Mouse (Mus musculus) v-Abl transformed pro-B cells (cell line): Measurements from ENCODE around the gene Tnfrsf4.

Source experiments
- in situ Hi-C, 2 experiments: fragments of 400-800 bp; cut with MboI; formaldehyde crosslinking; loops; one replicate each; pipeline ENCODE4 v1.15.1; 2025; ENCODE audit not compliant: unreplicated experiment in 2 of 2

The Tnfrsf4 gene

DNA sequence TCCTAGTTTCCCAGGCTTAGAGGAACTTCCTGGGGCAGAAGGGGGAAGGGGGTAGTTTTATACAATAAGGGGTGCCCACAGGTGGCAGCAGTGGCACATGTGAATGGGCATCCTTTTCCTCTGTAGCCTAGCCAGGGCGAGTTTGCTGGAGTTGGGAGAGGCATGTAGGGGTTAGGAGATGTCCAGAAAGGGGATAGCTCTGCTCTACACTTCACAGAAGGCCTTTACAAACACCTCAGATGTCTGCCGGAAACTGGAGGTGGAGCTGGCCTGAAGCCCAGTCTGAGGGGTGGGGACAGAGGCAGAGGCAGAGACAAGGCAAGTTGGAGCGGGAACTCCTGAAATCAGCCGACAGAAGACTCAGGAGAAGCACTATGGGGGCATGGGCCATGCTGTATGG, 12.4 kb downstream of the Tnfrsf4 start, which contains the start of gene Tnfrsf18:
Tnfrsf18 (plus strand) TSS at position 152 of the 400 bp plus-strand sequence.
- in situ Hi-C loops: no loop called here

DNA sequence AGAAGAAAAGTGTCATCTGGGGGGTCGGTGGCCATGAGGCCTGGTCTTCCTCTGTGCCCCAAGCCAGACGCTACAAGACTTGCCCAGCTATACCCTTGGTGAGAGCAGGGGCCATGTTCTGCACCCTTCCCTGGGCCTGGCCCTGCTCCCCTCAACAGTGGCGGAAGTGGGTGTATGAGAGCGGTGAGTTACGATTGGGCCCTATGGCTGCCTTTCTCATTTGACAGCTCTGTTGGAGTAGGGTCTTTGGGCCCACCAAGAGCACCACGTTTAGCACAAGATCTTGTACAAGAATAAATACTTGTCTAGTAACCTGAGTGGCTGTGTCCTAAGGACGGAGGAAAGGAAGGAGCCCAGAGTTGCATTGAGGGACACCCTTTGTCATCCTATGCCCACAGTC, 14.9 kb downstream of the Tnfrsf4 start:
- in situ Hi-C loops: no loop called here

DNA sequence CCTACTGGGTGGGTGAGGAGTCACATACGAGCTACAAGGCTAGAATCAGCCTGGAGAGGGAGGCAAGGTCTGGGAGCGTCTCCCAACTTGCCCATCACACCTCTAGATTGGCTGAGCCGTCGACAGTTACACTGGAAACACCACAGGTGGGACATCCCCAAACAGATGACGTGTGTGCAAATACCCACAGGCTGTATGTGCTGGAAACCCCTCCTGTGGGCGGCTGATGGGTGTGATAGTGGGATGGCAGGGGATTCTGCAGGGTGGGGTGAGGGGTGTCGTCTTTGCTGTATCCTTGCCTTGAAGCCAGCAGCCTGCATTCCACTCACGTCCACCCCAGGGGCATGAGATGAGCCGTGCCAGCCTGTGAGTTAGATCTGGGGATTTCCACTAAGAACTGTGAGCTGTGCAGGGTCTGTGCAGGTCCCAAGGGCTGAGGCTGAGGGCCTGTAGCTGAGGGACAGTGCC, 17.0 kb downstream of the Tnfrsf4 start:
- in situ Hi-C loops: loop anchor here (5.0 kb wide), 2 partner anchors 42 to 72 kb away; no protein-coding TSS in a partner anchor

DNA sequence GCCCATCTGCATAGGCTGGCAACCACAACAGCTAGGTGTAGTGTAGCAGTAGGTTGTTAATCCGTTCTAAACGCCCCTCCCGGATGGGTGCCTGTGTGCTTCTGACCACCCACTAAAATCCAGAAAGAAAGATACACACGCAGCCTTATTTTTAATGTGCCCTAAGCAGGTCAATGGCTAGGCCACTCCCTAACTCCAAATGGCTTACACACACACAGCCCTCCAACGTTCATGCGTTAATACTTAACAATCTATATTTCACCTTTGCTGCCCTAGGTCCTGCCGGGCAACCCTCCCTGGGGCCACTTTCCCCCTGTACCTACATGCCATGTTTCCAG, 17.6 kb downstream of the Tnfrsf4 start:
- in situ Hi-C loops: loop anchor here (5.0 kb wide), 2 partner anchors 41 to 71 kb away; no protein-coding TSS in a partner anchor

DNA sequence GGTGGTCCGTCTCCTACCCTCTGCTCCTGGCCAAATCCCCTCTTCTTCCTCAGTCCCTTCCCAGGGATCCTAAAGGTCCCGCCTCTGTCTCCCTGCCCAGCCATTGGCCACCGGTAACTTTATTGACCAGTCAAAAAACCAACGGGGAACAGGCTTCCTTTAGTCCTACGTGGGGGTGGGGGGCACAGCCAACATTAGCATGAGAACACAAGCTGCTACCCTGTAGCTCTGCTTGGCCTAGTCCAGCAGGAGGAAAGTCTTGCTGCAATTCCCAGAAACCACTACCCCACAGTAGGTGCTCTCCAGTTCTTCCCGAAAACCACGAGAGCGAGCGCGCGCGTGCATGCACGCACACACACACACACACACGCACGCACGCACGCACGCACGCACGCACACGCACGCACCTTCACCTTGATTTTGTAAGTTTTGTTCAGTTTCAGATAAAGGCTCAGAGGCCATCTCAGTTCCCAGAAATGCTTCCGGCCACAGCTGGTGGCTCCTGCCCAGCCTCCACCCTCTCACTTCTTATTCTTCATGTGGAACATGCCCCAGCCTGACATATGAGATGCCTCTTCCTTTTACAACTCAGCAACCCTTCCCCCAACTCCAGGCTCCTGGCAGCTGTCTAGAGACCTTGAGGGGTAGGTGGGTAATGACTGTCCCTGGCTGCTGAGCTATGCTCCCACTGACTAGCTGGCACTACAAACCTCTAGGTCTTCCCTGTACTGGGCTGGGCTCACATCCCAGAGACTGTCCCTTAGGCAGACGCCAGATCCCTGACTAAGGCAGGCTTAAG, 18.1 kb downstream of the Tnfrsf4 start:
- in situ Hi-C loops: loop anchor here (5.0 kb wide), 2 partner anchors 41 to 71 kb away; no protein-coding TSS in a partner anchor

DNA sequence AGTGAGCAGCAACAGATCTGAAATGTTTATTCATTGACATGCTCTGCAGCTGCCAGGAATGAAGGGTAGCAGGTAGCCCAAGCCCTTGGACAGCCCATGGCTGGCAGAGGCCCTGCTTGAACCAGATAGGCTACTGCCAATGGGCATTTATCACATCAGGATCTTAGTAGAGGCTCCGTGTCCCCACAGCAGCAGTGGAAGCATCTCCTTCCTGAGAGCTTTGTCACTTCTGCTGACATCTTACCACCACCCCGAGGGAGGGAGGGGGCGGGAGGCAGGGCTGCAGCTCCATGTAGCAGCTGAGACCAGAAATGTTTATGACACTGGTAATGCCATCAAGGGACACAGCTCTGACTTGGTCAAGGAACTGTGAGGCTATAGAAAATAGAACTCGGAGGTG, 19.2 kb downstream of the Tnfrsf4 start:
- in situ Hi-C loops: loop anchor here (5.0 kb wide), 2 partner anchors 39 to 69 kb away; no protein-coding TSS in a partner anchor

DNA sequence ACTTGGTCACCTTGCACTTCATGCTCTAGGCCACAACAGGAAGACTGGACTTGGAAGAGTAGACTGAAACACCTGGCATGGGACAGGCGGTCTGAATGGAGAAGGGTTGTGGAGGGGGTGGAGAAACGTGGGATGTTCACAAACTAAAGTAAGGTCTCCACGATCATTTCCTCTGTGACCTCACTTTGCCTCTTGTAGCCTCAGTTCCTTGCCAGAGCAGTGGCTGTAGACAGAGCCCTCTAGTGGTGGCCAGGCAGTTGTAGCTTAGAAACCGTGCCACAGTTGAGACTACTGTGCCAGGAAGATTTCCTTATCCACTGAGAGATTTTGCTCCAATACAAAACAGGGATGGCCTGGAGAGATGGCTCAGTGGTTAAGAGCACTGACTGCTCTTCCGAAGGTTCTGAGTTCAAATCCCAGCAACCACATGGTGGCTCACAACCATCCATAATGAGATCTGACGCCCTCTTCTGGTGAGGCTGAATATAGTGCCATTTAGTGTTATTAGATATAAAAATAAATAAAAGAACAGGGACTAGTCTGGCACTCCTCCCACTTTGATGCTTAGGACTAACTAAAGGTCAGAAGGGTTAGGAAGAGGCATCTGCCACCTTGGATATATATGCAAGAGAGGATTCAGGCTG, 20.0 kb downstream of the Tnfrsf4 start:
- in situ Hi-C loops: loop anchor here (5.0 kb wide), 2 partner anchors 39 to 69 kb away; no protein-coding TSS in a partner anchor

DNA sequence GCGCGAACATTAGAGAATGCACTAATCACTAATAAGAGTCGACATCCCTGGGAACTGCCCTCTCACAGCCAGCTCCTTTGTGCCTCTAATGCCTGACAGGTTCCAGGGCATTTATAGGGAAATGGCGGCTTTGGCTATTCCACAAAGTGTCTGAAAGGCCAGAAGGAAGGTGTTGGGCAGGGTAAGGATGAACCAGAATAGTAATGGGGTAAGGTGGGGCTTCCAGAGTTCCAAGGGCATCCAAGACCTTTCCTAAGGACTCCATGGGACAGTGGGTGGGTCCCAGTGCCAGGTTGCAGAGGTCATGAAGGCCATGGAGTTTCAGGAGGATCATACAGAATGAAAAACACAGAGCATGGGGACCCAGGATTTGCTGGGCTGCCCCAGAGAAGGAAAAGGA, 20.7 kb downstream of the Tnfrsf4 start:
- in situ Hi-C loops: loop anchor here (5.0 kb wide), 2 partner anchors 38 to 68 kb away; no protein-coding TSS in a partner anchor

DNA sequence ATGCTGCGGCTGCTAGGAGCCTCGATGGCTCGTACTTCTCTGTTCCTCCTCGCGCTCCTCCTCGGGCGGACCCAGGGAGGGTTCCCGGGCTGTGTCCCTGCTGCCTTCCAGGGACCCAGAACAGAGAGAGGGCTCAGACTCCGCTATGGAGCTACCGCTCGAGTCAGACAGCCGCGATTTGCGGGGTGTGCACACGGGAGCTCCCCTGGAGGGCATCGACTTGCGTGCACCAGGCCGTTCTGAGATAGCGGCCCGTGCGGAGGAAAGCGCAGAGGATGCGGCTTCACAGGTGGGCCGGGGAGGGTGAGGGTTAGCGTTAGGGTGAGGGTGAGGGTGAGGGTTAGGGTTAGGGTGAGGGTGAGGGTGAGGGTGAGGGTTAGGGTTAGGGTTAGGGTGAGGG, 21.3 kb downstream of the Tnfrsf4 start:
- in situ Hi-C loops: loop anchor here (5.0 kb wide), 2 partner anchors 37 to 67 kb away; no protein-coding TSS in a partner anchor

DNA sequence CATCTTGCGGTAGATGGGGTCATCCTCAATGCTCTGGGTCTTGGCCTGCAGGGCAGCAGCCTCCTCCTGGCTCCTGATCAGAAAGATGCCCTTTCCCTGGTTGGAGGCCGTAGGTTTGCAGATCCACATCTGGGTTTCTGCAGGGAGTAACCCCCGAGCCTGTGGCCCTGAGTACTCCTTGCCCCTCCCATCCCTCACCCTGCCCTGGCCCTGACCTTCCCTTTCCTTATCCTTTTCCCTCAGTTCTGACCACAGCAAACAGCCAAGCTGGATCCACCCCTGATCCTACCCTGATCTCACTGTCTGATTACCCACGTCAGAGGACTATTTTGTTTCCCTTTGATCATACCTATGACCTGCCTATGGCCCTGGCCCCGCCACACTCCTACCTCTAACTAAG, 31.1 kb downstream of the Tnfrsf4 start:
- in situ Hi-C loops: no loop called here

DNA sequence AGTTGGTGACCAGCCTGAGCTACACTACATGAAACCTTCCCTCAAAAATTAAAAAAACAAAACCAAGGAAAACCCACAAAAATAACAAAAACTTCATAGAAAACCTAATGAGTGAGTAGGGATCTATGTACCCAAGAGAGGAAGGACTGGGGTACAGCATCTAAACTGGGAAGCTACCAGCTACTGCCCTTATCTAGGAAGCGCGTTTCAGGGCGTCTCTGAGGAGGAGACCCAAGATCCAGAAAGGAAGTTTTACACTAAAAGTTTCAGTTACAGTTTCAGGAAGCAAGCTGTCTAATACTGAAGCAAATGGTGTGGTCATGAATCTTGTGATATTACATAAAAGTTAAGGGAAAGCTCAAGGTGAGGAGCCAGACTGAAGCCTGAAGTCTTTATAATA, 36.1 kb downstream of the Tnfrsf4 start:
- in situ Hi-C loops: no loop called here

DNA sequence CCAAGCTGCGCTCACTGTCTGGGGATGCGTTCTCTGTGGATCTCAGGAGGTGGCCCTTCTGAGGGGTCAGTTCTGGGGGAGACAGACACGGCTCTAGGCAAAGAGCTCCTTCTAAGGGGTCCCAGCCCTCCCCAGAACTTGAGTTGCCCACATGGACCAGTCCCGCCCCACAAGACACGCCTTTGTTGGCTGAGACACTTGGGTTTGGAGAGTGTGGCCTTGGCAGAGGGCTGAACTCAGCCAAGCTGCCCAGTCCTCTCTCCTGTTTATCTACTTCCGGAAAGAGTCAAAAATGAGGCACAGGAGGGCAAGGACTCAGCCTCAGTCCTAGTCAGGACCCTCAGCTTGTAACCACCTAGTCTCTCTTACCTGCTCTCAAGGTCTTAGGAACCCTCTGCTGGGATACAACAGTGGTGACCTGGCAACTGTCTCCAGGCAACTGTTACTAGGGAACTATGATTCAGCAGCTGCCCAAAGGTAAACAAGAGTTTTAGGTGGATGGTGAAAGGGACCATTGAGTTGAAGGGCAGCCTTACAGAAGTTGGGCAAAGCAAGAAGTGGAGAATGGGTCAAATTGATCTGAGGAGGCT, 36.8 kb downstream of the Tnfrsf4 start:
- in situ Hi-C loops: no loop called here

DNA sequence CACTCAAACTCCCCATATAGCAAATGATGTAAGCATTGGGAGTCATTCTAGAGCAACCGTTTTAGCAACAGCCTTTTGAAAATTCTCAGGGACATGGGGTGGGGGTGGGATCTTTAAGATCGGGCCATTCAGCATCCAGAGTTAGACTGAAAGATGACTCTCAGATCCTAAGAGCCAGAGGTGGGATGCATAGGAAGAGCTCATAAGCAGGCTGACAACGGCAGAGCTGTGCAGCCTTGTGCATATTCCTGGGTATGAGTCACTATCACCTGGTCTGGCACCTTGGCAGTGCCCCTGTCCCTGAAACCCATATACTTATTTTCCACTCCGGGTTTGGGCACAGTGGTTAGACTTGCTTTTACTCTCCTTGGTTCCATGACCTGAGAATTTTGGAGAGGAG, 39.5 kb downstream of the Tnfrsf4 start:
- in situ Hi-C loops: no loop called here

DNA sequence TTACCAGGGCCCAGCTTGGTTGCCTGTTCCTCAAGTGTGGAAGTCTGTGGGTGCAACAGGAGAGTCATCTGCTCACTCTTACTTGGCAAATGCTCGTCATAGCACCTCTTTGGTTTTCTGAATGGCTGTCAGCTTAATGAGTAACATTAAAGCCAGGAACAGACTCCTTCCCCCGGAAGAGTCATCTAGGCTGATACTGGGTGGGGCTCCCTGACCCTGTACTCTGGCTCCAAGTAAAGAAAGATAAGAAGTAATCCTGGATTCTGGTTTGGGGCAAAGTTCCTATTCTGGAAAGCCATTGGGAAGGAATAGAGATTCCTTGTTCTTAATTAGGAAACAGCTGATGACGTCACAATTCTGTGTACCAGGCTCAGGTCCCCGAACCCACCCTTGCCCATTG, 40.5 kb downstream of the Tnfrsf4 start:
- in situ Hi-C loops: no loop called here

DNA sequence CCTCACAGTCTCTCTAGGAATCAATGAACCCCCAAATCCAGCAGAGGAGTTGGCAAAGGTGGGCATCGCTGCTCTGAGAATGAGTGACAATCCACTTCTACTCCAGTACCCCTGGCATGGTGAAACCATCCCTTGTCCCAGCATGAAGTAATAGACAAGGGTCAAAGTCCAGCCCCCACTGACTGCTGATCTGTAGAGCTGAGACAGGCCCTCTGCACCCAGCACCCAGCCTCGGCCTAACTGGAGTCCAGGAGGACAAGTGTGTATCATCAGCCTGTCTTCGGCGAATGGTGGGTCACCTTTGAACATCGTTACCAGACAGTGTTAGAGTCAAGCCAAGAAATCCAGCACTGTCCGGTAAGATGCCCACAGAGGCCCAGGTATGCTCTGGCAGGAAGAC, 41.0 kb downstream of the Tnfrsf4 start:
- in situ Hi-C loops: no loop called here

DNA sequence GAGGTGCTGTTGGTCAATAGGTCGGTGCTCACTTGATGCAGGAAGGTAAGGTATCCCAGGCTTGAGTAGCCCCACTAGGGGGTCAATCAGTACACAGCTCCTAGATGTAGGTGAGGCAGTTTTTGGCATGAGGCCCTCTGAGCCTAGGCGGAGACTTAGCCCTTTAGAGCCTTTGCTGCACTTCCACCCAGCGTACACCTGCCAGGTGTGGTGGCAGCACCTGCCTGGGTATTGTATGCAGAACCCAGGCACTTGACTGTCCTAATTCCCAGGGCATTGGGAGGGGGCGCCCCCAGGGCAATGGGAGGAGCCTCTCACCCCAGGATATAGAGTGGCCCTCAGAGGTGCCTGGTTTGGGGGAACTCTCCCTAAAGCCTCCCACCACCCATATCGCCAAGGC, 41.5 kb downstream of the Tnfrsf4 start:
- in situ Hi-C loops: no loop called here

DNA sequence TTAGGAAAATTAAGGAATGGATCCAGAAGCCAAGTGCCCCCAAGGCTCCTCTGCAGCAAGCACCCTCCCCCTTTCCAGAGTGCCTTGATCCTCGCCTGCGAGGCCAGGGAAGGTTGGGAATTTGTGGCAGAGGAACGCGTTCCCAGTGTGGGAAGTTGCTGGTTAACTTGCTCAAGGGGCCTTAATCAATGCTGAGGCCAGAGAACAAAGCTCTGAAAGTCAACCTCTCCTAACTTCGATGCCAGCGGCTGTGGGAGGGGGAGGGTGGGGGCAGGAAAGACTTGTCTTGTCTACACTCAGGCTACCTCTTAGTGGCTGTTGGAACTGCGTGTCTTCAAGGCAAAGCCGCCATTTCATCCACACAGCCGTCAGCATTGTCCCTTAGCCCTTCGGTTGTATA, 44.1 kb downstream of the Tnfrsf4 start:
- in situ Hi-C loops: no loop called here

DNA sequence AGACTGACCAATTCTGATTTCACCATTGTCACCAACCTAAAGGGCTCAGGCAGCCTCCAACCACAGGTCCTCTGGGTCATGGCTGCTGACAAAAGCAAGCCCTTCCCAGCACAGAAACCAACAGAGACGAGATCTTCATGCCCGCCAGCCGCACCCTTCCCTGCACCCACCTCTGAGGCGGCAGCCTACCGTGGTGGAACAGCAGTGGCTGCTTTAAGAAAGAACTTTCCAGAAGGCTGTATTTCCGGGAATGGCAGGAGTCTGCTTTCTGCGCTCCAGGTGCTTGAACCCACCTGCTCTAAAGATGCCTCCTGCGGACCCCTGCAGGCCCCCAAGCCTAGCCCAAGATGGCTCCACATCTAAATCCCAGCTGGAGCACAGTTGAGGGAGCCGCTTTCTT, 45.2 kb downstream of the Tnfrsf4 start:
- in situ Hi-C loops: no loop called here

DNA sequence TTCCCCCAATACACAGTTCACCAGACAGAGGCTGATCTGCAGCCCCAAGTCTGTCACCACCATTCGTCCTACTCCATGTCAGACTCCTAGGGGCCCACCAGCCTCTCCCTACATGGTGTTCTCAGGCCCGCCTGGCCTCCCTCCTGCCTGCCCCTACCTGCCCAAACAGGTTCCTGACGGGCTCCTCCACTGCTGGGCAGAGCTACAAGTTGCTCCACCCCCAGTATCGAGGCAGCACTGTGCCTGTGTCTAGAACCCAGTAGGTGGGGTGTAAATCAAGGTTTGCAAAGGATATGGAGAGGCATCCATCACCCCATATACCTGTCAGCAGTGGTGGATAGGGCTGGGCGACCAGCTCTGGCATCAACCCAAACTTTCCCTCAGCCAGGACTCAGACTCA, 45.6 kb downstream of the Tnfrsf4 start, which contains the start of gene Ttll10:
Ttll10 (minus strand) TSS at position 154 of the 400 bp plus-strand sequence.
- in situ Hi-C loops: no loop called here

DNA sequence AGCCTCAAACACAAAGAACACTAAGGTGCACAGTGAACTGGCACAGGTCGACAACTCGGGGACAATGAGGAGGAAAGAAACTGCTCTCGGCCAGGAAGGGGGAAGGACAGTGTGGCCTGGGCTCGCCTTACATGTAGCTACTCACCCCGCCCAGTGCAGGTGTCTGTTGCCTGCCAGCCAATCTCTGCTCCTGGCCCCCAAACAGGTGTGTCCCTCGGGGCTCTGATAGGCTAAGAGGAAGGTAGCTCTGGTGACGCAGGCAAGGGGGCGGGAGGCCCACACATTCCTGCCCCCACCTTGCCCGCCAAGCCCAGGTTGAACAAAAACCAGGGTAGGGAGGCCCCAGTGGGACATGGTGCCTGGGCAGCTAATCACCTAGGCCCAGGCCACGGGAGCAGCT, 46.1 kb downstream of the Tnfrsf4 start:
- in situ Hi-C loops: no loop called here

DNA sequence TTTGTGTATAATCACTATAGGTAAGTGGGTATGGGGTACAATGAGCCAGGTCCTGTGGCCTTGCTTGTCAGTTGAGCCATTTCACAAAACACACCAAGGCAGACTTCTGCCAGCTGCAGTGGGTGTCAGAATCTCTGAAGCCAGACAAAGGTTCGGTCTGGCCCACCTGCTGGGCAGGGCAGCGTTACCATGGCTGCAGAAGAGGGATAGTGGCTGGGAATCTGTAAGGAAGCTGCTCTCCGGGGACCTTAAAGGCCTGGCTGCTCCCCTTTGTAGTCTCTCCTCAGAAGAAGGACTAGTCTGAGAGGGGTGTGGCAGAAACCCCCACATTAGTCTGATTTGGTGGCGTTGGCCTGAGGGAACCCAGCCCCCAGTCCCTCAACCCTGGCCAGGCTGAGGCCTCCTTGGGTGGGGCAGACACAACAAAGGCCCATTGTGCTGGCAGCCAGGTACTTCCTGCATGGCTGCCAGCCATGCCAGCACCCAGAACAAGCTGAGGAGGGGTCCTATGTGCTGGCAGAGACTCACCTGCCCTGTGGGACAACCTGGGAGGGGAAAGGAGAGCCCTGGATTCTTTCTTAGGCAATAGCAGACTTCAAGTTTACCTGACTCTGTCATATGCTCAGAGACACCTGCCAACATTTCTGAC, 50.3 kb downstream of the Tnfrsf4 start:
- in situ Hi-C loops: no loop called here
